Mouse (Mus musculus) heart, adult 2 months (tissue): ENCODE measurements at regions not wholly inside any gene's neighbourhood (a gene's known extent, or its start where the extent isn't known, plus 50 kb on each side); places are given as distances from the start of the nearest gene placed in this dataset.

Source experiments
- CTCF ChIP-seq: fragments of 200-600 bp; IDR thresholded peaks from 2 replicates; pipeline ENCODE4 v1.8.1; 2022; ENCODE audit warnings: antibody characterized with exemption, mild to moderate bottlenecking, moderate library complexity
- EP300 ChIP-seq: fragments of 200-500 bp; IDR thresholded peaks from 2 replicates; pipeline ENCODE4 v1.6.1; 2011; ENCODE audit warnings: low read depth, low read length, control low read depth; ENCODE audit not compliant: insufficient read depth
- POLR2A ChIP-seq: fragments of 200-500 bp; IDR thresholded peaks from 2 replicates; pipeline ENCODE4 v1.6.1; 2011; ENCODE audit warnings: mild to moderate bottlenecking, low read depth, low read length, control low read depth; ENCODE audit not compliant: insufficient read depth

DNA sequence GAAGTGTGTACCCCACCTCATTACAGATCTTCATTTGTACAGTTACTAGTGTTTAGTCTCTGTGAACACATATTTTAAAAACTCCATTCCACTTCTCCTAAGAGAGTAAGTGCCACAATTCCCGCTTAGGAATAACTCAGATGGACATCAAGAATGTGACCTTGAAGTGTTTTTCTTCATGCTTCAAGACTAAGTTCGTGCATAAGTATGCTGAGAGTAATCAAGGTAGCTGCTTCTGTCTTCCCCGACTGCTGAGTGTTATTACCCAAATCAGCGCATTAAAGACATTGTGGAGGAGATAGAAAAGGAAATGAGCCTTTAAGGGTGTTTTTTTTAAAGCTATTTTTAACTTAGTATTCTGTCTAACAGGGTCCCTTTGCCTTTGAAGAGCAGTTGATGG lies 565.1 kb upstream of the C030005K15Rik start:
- TF ChIP-seq POLR2A (no peak), EP300 (no peak), CTCF (no peak)
